16 mouse cellular contexts compared by ENCODE assay signal in the genomic region with DNA sequence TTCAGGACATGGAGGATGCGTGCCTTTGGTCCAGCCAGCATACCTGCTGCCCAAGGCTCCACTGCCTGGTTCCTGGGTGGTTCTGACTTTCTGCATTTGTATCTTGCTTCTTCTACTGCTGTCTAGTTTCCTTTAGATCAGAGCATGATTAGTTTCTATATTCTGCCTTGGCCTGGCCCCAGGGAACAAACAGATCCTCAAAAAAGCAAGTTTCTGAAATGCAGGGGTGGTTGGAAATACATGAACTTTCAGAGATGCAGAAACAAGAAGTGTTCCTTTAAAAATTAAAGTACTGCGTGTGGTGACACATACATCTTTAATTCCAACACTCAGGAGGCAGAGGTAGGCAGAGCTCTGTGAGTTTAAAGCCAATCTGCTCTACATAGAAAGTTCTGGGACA. TPM values are rescaled to one million over a fixed set of nuclear protein-coding genes. Genes with fewer than 3 reads are reported as not detected.
A peak's percentile ranks its signal among the peaks of the same experiment; 100 is the strongest.
DNase-seq lines count a peak whose midpoint lies in the region; ATAC-seq and TF ChIP-seq lines count a peak whose summit lies in the region.
"Had no signal": no experiment of that assay in that cellular context is flagged by ENCODE, and none has a peak within 500 bp of the region (broad histone marks: within the 10 kb centered on the region; RNA-seq: fewer than 3 reads in every experiment).

No protein-coding gene starts in this region.

- no peaks in the 10 kb centered on the region for H3K9me3 ChIP-seq in kidney, embryonic 15.5 days (replicated peaks)
- H3K9me3 ChIP-seq in megakaryocyte, embryonic 14.5 days: peaks cover 5% of the 10 kb centered on the region; the same call in 1 of the 2 replicates
- H3K9me3 ChIP-seq in intestine, embryonic 16.5 days (ENCODE audit: control insufficient read depth, low read length): no peaks in the 10 kb centered on the region
- H3K9me3 ChIP-seq: hindbrain, embryonic 15.5 days; midbrain, embryonic 15.5 days; neural tube, embryonic 15.5 days had no signal

- no peak overlapping the region for H3K4me3 ChIP-seq in kidney, embryonic 15.5 days (replicated peaks)
- H3K4me3 ChIP-seq in megakaryocyte, embryonic 14.5 days (replicated peaks): peak overlapping the region; percentile 74
- no peak overlapping the region for H3K4me3 ChIP-seq in intestine, embryonic 16.5 days (ENCODE audit: low read length)
- no peak overlapping the region for H3K4me3 ChIP-seq in small intestine, adult 2 months (ENCODE audit: low read depth, low read length)
- H3K4me3 ChIP-seq: hindbrain, embryonic 15.5 days; midbrain, embryonic 15.5 days; neural tube, embryonic 15.5 days had no signal

- 0 out of 2 replicates have a peak overlapping the region, but pooled peaks have one; percentile 45 for H3K27ac ChIP-seq in kidney, embryonic 15.5 days
- peak overlapping the region; percentile 31; the same call in 1 of the 2 replicates for H3K27ac ChIP-seq in intestine, embryonic 16.5 days (ENCODE audit: low read length)
- peak overlapping the region; percentile 74 for H3K27ac ChIP-seq in small intestine, adult 2 months (ENCODE audit: insufficient read depth, low read depth, low read length)
- H3K27ac ChIP-seq: hindbrain, embryonic 15.5 days; midbrain, embryonic 15.5 days; neural tube, embryonic 15.5 days had no signal

- H3K4me2 ChIP-seq in kidney, embryonic 15.5 days: no peak overlapping the region
- no peak overlapping the region for H3K4me2 ChIP-seq in intestine, embryonic 16.5 days (ENCODE audit: low read depth, low read length)
- H3K4me2 ChIP-seq: hindbrain, embryonic 15.5 days; lung, embryonic 14.5 days; midbrain, embryonic 15.5 days; neural tube, embryonic 15.5 days had no signal

- no peak for TF ChIP-seq CTCF in small intestine, adult 2 months (IDR thresholded peaks at IDR 0.05; ENCODE audit: extremely low read depth, insufficient read length, insufficient replicate concordance, low read depth, low read length)

- 81% methylated on average over 2 of the region's 2 CpGs for WGBS in kidney, embryonic 15.5 days
- WGBS in intestine, embryonic 16.5 days: 81% methylated on average over 2 of the region's 2 CpGs
- 86% methylated on average over 2 of the region's 2 CpGs for WGBS in small intestine, adult 2 months

- TF ChIP-seq POLR2A in small intestine, adult 2 months (IDR thresholded peaks at IDR 0.05; ENCODE audit: low read depth, low read length): no peak

- ATAC-seq in kidney, embryonic 15.5 days (replicated peaks; ENCODE audit: low FRiP score): no peak
- no peak for ATAC-seq in megakaryocyte, adult 5-6 weeks (ENCODE audit: poor library complexity, severe bottlenecking)
- ATAC-seq in intestine, embryonic 16.5 days: no peak
- ATAC-seq in monocyte, adult 5-6 weeks (replicated peaks; ENCODE audit: insufficient number of reproducible peaks, low FRiP score, low TSS enrichment, poor library complexity, severe bottlenecking): no peak
- ATAC-seq: midbrain, embryonic 15.5 days had no signal

- no peaks in the 10 kb centered on the region for H3K27me3 ChIP-seq in kidney, embryonic 15.5 days
- no peaks in the 10 kb centered on the region for H3K27me3 ChIP-seq in megakaryocyte, embryonic 14.5 days (replicated peaks)
- H3K27me3 ChIP-seq in intestine, embryonic 16.5 days (replicated peaks; ENCODE audit: control insufficient read depth, insufficient read depth, low read length): no peaks in the 10 kb centered on the region
- H3K27me3 ChIP-seq in small intestine, adult 2 months (ENCODE audit: control insufficient read depth, insufficient read depth, low read length): no peaks in the 10 kb centered on the region
- H3K27me3 ChIP-seq: CH12.LX had no signal

- DNase-seq in kidney, adult 18-20 months: no peak
- DNase-seq in layer of hippocampus, adult 8-10 months (ENCODE audit: low spot score in 2 of 2): no peak
- DNase-seq: embryo, embryonic 11 days had no signal

- H3K4me1 ChIP-seq in kidney, embryonic 15.5 days: peaks cover 31% of the 10 kb centered on the region
- peaks cover 88% of the 10 kb centered on the region for H3K4me1 ChIP-seq in megakaryocyte, embryonic 14.5 days
- H3K4me1 ChIP-seq in intestine, embryonic 16.5 days (ENCODE audit: control insufficient read depth, insufficient read depth, low read length): peaks cover 15% of the 10 kb centered on the region
- H3K4me1 ChIP-seq in small intestine, adult 2 months (ENCODE audit: control insufficient read depth, insufficient read depth, insufficient read length, low read length): peaks cover 6% of the 10 kb centered on the region

- peaks cover 10% of the 10 kb centered on the region for H3K36me3 ChIP-seq in kidney, embryonic 15.5 days
- peaks cover 40% of the 10 kb centered on the region for H3K36me3 ChIP-seq in megakaryocyte, embryonic 14.5 days (replicated peaks; ENCODE audit: low read length)
- peaks cover 8% of the 10 kb centered on the region for H3K36me3 ChIP-seq in intestine, embryonic 16.5 days (ENCODE audit: control insufficient read depth, insufficient read depth, low read length)
- H3K36me3 ChIP-seq in small intestine, adult 2 months (ENCODE audit: control insufficient read depth, insufficient read depth, low read length): peaks cover 21% of the 10 kb centered on the region
- H3K36me3 ChIP-seq: hindbrain, embryonic 15.5 days; midbrain, embryonic 15.5 days; neural tube, embryonic 15.5 days had no signal

- H3K9ac ChIP-seq in kidney, embryonic 15.5 days: no peak overlapping the region
- no peak overlapping the region for H3K9ac ChIP-seq in intestine, embryonic 16.5 days (ENCODE audit: low read depth, low read length)
- H3K9ac ChIP-seq: hindbrain, embryonic 15.5 days; lung, embryonic 14.5 days; midbrain, embryonic 15.5 days; neural tube, embryonic 15.5 days had no signal

RNA-seq across cellular contexts. Expression of a gene that starts 4.6 kb away (rescaled TPM):
- polyA plus RNA-seq in kidney, embryonic 15.5 days (2015; fragmentation: Nextera tagmentation; extraction: Ambion mirVana): 111 and 121 TPM in 2 replicates
- 77.2 and 206 TPM in 2 replicates for polyA plus RNA-seq in megakaryocyte, embryonic 14.5 days (2012; ENCODE audit: insufficient read depth, low replicate concordance)
- total RNA-seq in megakaryocyte, adult 5-6 weeks (2015): 31.9 and 37.2 TPM in 2 replicates
- total RNA-seq in megakaryocyte, adult 5-6 weeks (2017): 27.4 and 32.5 TPM in 2 replicates
- 114 and 116 TPM in 2 replicates for polyA plus RNA-seq in intestine, embryonic 16.5 days (2015; fragmentation: Nextera tagmentation; extraction: Ambion mirVana)
- polyA plus RNA-seq in small intestine, adult 2 months (2012; rRNA removed): 389 and 776 TPM in 2 replicates
- total RNA-seq in monocyte, adult 5-6 weeks (2017): 31.0 to 54.9 TPM (median 52.6 TPM) in 3 replicates
- total RNA-seq in layer of hippocampus, adult 8-10 months (2022): 10 to 100 TPM; 63.2 to 84.2 (median 72.6) TPM

RNA-seq across cellular contexts. Expression of a gene that starts 6.4 kb away (rescaled TPM):
- polyA plus RNA-seq in kidney, embryonic 15.5 days (2015; fragmentation: Nextera tagmentation; extraction: Ambion mirVana): 25.6 and 25.9 TPM in 2 replicates
- polyA plus RNA-seq in megakaryocyte, embryonic 14.5 days (2012; ENCODE audit: insufficient read depth, low replicate concordance): 17.6 and 38.2 TPM in 2 replicates
- 91.9 and 92.2 TPM in 2 replicates for total RNA-seq in megakaryocyte, adult 5-6 weeks (2015)
- 61.1 and 62.7 TPM in 2 replicates for total RNA-seq in megakaryocyte, adult 5-6 weeks (2017)
- polyA plus RNA-seq in intestine, embryonic 16.5 days (2015; fragmentation: Nextera tagmentation; extraction: Ambion mirVana): 35.0 and 36.3 TPM in 2 replicates
- 14.4 and 25.2 TPM in 2 replicates for polyA plus RNA-seq in small intestine, adult 2 months (2012; rRNA removed)
- 71.0 to 79.2 TPM (median 75.9 TPM) in 3 replicates for total RNA-seq in monocyte, adult 5-6 weeks (2017)
- total RNA-seq in layer of hippocampus, adult 8-10 months (2022): 10 to 100 TPM in 1 of 4 experiments, 1 to 10 TPM in 3; 5.7 to 11.3 (median 8.1) TPM

RNA-seq across cellular contexts. Expression of a gene that starts 12.6 kb away (rescaled TPM):
- 12.3 and 14.2 TPM in 2 replicates for polyA plus RNA-seq in kidney, embryonic 15.5 days (2015; fragmentation: Nextera tagmentation; extraction: Ambion mirVana)
- 5.3 and 8.2 TPM in 2 replicates for polyA plus RNA-seq in megakaryocyte, embryonic 14.5 days (2012; ENCODE audit: insufficient read depth, low replicate concordance)
- total RNA-seq in megakaryocyte, adult 5-6 weeks (2015): 14.3 and 16.8 TPM in 2 replicates
- total RNA-seq in megakaryocyte, adult 5-6 weeks (2017): 35.1 and 36.9 TPM in 2 replicates
- polyA plus RNA-seq in intestine, embryonic 16.5 days (2015; fragmentation: Nextera tagmentation; extraction: Ambion mirVana): 9.1 and 9.5 TPM in 2 replicates
- 5.6 and 11.5 TPM in 2 replicates for polyA plus RNA-seq in small intestine, adult 2 months (2012; rRNA removed)
- total RNA-seq in monocyte, adult 5-6 weeks (2017): 42.8 to 50.1 TPM (median 45.9 TPM) in 3 replicates
- total RNA-seq in layer of hippocampus, adult 8-10 months (2022): 10 to 100 TPM; 33.8 to 37.9 (median 35.9) TPM

RNA-seq across cellular contexts. Expression of a gene that starts 22.3 kb away (rescaled TPM):
- polyA plus RNA-seq in kidney, embryonic 15.5 days (2015; fragmentation: Nextera tagmentation; extraction: Ambion mirVana): 20.8 and 26.9 TPM in 2 replicates
- polyA plus RNA-seq in megakaryocyte, embryonic 14.5 days (2012; ENCODE audit: insufficient read depth, low replicate concordance): 0.09 and 0.70 TPM in 2 replicates
- total RNA-seq in megakaryocyte, adult 5-6 weeks (2015): 0.60 and 1.7 TPM in 2 replicates
- 0.89 and 1.9 TPM in 2 replicates for total RNA-seq in megakaryocyte, adult 5-6 weeks (2017)
- 17.4 and 18.5 TPM in 2 replicates for polyA plus RNA-seq in intestine, embryonic 16.5 days (2015; fragmentation: Nextera tagmentation; extraction: Ambion mirVana)
- polyA plus RNA-seq in small intestine, adult 2 months (2012; rRNA removed): 8.0 and 8.9 TPM in 2 replicates
- 0.39 TPM in 1 of 3 replicates, not detected in the others for total RNA-seq in monocyte, adult 5-6 weeks (2017)
- 1 to 10 TPM; 4.8 to 7.5 (median 5.5) TPM for total RNA-seq in layer of hippocampus, adult 8-10 months (2022)

RNA-seq across cellular contexts. Expression of a gene that starts 30.5 kb away (rescaled TPM):
- polyA plus RNA-seq in kidney, embryonic 15.5 days (2015; fragmentation: Nextera tagmentation; extraction: Ambion mirVana): 0.30 TPM in 1 of 2 replicates, not detected in the other
- polyA plus RNA-seq in megakaryocyte, embryonic 14.5 days (2012; ENCODE audit: insufficient read depth, low replicate concordance): not detected in 2 replicates
- total RNA-seq in megakaryocyte, adult 5-6 weeks (2015): not detected in 2 replicates
- total RNA-seq in megakaryocyte, adult 5-6 weeks (2017): not detected in 2 replicates
- polyA plus RNA-seq in intestine, embryonic 16.5 days (2015; fragmentation: Nextera tagmentation; extraction: Ambion mirVana): 0.10 and 0.16 TPM in 2 replicates
- not detected in 2 replicates for polyA plus RNA-seq in small intestine, adult 2 months (2012; rRNA removed)
- 0.21 to 0.48 TPM in 2 of 3 replicates, not detected in the other for total RNA-seq in monocyte, adult 5-6 weeks (2017)
- total RNA-seq in layer of hippocampus, adult 8-10 months (2022): under 1 TPM in 1 of 4 experiments, not detected in 3; 0.20 TPM
- total RNA-seq: CH12.LX; gastrocnemius, postnatal 25 days; layer of hippocampus, adult 18-20 months had no signal
- polyA plus RNA-seq: hindbrain, embryonic 15.5 days; lung, embryonic 14.5 days; midbrain, embryonic 15.5 days; neural tube, embryonic 15.5 days had no signal
